Mouse (Mus musculus): Measurements from ENCODE around the gene Chil1. TPM values are rescaled to one million over a fixed set of nuclear protein-coding genes. Genes with fewer than 3 reads are reported as not detected.

Gene Chil1
- polyA plus RNA-seq, 1 experiment from 2014 or later, result 0.77 TPM

- no peak overlapping the region for H3K27ac ChIP-seq
- H3K4me2 ChIP-seq, result no peak overlapping the region
- no peak for ATAC-seq (replicated peaks; ENCODE audit: insufficient number of reproducible peaks, insufficient read depth, low FRiP score, low read depth)
- H3K27me3 ChIP-seq, result 0 out of 2 replicates have a peak, but pooled peaks cover 5% of the 10 kb centered on the region
- H3K36me3 ChIP-seq, result no peaks in the 10 kb centered on the region
- H3K4me1 ChIP-seq (replicated peaks), result peaks cover 38% of the 10 kb centered on the region
- H3K4me3 ChIP-seq, result no peak overlapping the region
- H3K9me3 ChIP-seq (replicated peaks), result no peaks in the 10 kb centered on the region
- WGBS, result 60% methylated on average over 1 of the region's 1 CpGs
- H3K9ac ChIP-seq, result no peak overlapping the region
These were observed 39.2 kb downstream of the Chil1 start for GRCm38 (mm10) chr1:134221172-134221571.

DNA sequence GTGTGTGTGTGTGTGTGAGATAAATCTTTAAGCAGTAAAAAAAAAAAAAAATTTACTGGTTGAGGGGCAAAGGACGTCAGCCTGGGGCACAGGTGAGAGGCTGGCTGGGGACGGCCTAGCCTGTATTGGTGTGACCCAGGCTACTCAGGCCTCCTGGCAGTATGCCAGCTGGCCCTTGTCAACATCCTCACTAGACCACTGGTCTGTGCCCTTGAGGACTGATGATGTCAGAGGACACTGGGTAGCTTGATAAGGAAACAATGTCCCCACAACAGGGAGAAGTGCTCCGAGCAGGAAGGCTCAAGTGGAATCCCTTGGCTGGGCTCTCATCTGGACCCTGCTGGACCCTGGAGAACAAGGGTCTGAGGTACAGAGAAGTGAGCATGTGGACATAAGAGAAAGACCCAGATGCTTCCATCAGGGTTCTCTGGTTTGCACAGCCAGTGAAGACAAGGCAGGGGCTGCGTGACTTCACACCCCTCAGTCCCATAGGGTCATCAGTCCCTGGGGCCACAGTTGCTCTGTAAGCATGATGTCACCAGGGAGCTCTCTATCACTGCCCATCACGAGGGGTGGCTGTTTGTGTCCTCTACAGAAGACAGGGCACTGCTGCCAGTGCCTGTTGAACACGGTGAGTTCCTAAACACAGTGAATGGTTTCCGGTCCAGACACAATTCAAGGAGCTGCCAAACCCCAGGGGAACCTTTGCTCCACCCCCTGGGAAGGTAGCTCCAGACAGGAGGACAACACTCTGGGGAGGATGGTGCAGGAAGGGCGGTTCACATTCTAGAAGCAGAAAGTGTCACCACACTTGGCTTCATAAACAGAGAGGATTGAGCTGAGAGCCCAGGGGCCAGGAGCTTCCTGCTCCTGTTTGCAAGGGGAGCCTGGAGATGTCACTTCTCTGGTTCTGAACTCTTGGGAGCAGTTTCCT, 40.4 kb downstream of the Chil1 start:
- peaks cover 40% of the 10 kb centered on the region for H3K4me1 ChIP-seq (replicated peaks)
- ATAC-seq (replicated peaks; ENCODE audit: insufficient number of reproducible peaks, insufficient read depth, low FRiP score, low read depth), result peak; percentile 84
- H3K36me3 ChIP-seq, result no peaks in the 10 kb centered on the region
- H3K27me3 ChIP-seq, result 0 out of 2 replicates have a peak, but pooled peaks cover 5% of the 10 kb centered on the region
- WGBS, result 33% methylated on average over 8 of the region's 8 CpGs
- no peak overlapping the region for H3K9ac ChIP-seq
- peak overlapping the region; percentile 86 for H3K27ac ChIP-seq
- no peaks in the 10 kb centered on the region for H3K9me3 ChIP-seq (replicated peaks)
- no peak overlapping the region for H3K4me3 ChIP-seq
- no peak overlapping the region for H3K4me2 ChIP-seq

GRCm38 (mm10) chr1:134224649-134225227, 42.8 kb downstream of the Chil1 start:
- no peak for ATAC-seq (replicated peaks; ENCODE audit: insufficient number of reproducible peaks, insufficient read depth, low FRiP score, low read depth)
- H3K4me3 ChIP-seq, result no peak overlapping the region
- H3K27me3 ChIP-seq, result 0 out of 2 replicates have a peak, but pooled peaks cover 5% of the 10 kb centered on the region
- no peaks in the 10 kb centered on the region for H3K9me3 ChIP-seq (replicated peaks)
- WGBS, result 81% methylated on average over 12 of the region's 12 CpGs
- H3K4me2 ChIP-seq, result no peak overlapping the region
- peaks cover 41% of the 10 kb centered on the region for H3K4me1 ChIP-seq (replicated peaks)
- H3K9ac ChIP-seq, result no peak overlapping the region
- H3K36me3 ChIP-seq, result no peaks in the 10 kb centered on the region
- H3K27ac ChIP-seq, result no peak overlapping the region

DNA sequence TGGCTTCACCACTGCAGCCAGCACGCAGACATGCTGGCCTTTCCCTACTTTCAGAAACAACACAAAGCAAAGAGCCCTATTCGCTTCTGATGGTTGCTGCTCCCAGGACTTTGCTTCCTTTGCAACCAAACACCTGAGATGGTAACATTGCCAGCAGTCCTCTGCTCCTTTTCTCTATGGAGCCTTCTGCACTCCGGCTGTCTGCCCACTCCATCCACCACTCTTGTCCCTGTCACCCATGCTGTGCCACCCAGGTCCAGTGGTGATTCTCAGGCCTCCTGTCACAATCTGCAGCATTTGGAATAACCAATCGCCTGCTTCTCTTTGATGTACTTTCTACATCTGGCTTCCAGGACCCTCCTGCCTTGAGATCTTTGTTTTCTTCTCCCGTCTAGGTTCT, 43.4 kb downstream of the Chil1 start:
- H3K27ac ChIP-seq, result no peak overlapping the region
- H3K4me1 ChIP-seq (replicated peaks), result peaks cover 47% of the 10 kb centered on the region
- 93% methylated on average over 5 of the region's 5 CpGs for WGBS

DNA sequence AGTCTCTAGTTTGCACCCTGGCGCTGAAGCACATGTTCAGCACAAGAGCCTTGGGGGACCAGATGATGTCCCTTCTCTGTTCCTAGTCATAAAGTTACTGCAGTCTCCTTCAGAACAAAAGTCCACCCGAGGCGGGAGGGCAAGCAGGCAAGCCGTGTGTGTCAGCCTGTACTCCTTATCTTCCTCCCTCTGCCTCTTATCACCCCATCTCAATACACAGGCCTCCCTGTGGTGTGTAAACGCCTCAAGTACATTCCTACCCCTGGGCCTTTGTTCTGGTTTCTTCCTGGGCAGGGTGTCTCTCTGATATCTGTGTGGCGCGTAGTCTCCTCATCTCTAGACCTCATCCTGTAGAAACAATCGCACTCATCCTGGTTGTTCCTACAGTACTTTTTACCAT, 44.8 kb downstream of the Chil1 start:
- Histone ChIP-seq H3K27ac (no peak overlapping the region), H3K4me1 (replicated peaks) (peaks cover 54% of the 10 kb centered on the region), H3K27me3 (0 out of 2 replicates have a peak, but pooled peaks cover 5% of the 10 kb centered on the region), H3K9me3 (replicated peaks) (no peaks in the 10 kb centered on the region), H3K4me2 (no peak overlapping the region), H3K36me3 (no peaks in the 10 kb centered on the region), H3K4me3 (no peak overlapping the region), H3K9ac (no peak overlapping the region)
- 58% methylated on average over 8 of the region's 8 CpGs for WGBS
- ATAC-seq (replicated peaks; ENCODE audit: insufficient number of reproducible peaks, insufficient read depth, low FRiP score, low read depth), result no peak

More for the DNA sequence above, 43.4 kb downstream of the Chil1 start:
- Histone ChIP-seq H3K9me3 (replicated peaks) (no peaks in the 10 kb centered on the region), H3K9ac (no peak overlapping the region), H3K36me3 (no peaks in the 10 kb centered on the region), H3K4me3 (no peak overlapping the region), H3K27me3 (0 out of 2 replicates have a peak, but pooled peaks cover 5% of the 10 kb centered on the region), H3K4me2 (no peak overlapping the region)
- no peak for ATAC-seq (replicated peaks; ENCODE audit: insufficient number of reproducible peaks, insufficient read depth, low FRiP score, low read depth)

DNA sequence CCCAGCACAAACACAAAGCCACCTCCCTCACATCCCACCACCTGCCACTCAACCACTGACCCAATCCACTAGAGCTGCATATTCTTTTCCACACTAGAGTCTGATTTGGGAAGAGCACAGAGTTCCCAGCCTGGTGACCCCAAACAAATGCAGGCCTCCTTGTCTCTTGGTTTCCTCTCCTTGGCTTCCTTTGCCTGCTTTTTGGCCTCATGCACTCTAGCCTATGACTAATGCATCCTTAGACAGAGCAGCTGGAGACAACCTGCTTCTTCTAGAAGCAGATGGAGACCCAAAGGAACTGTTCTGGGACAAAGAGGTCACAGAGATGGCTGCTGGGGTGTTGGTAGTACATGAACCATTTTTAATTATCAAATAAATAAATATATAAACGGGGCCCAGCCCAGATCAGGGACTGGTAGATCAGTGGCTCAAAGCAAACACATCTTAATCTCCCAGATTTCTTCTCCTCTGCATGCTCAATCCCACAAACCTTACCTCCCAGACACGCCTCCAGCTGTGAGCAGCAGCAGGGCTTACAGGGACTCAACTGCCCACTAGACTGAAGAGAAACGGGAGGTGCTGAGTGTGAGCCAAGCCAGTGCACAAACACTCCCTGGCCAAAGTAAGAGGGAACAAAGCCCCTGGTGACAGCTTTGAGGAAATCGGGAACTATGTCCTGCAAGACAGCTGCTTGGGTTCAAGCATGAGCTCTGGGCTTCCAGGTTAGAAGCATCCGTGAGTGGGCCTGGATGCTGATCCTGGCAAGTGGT, 48.0 kb downstream of the Chil1 start:
- peaks cover 62% of the 10 kb centered on the region for H3K4me1 ChIP-seq (replicated peaks)
- no peak overlapping the region for H3K4me3 ChIP-seq
- H3K9ac ChIP-seq, result no peak overlapping the region
- H3K9me3 ChIP-seq (replicated peaks), result no peaks in the 10 kb centered on the region
- H3K27ac ChIP-seq, result no peak overlapping the region
- no peak for ATAC-seq (replicated peaks; ENCODE audit: insufficient number of reproducible peaks, insufficient read depth, low FRiP score, low read depth)
- no peak overlapping the region for H3K4me2 ChIP-seq
- 58% methylated on average over 5 of the region's 5 CpGs for WGBS
- H3K27me3 ChIP-seq, result peaks cover 16% of the 10 kb centered on the region
- H3K36me3 ChIP-seq, result no peaks in the 10 kb centered on the region

- no peak for ATAC-seq (replicated peaks; ENCODE audit: insufficient number of reproducible peaks, insufficient read depth, low FRiP score, low read depth)
- H3K4me2 ChIP-seq, result peak overlapping the region; percentile 17; the same call in 1 of the 2 replicates
- H3K9ac ChIP-seq, result no peak overlapping the region
- H3K4me3 ChIP-seq, result no peak overlapping the region
- no peaks in the 10 kb centered on the region for H3K9me3 ChIP-seq (replicated peaks)
- WGBS, result 77% methylated on average over 10 of the region's 10 CpGs
- peaks cover 70% of the 10 kb centered on the region for H3K4me1 ChIP-seq (replicated peaks)
- H3K36me3 ChIP-seq, result no peaks in the 10 kb centered on the region
- H3K27ac ChIP-seq, result peak overlapping the region; percentile 48
- peaks cover 24% of the 10 kb centered on the region for H3K27me3 ChIP-seq
These were observed 48.8 kb downstream of the Chil1 start for GRCm38 (mm10) chr1:134230638-134231228.

- Histone ChIP-seq H3K27ac (peak overlapping the region; percentile 48), H3K4me3 (no peak overlapping the region), H3K9me3 (replicated peaks) (no peaks in the 10 kb centered on the region), H3K4me1 (replicated peaks) (peaks cover 74% of the 10 kb centered on the region), H3K4me2 (peak overlapping the region; percentile 17; the same call in 1 of the 2 replicates), H3K9ac (no peak overlapping the region), H3K36me3 (no peaks in the 10 kb centered on the region), H3K27me3 (peaks cover 28% of the 10 kb centered on the region)
- whole genome bisulfite sequencing, result 66% methylated on average over 3 of the region's 3 CpGs
- no peak for ATAC-seq (replicated peaks; ENCODE audit: insufficient number of reproducible peaks, insufficient read depth, low FRiP score, low read depth)
These were observed 49.3 kb downstream of the Chil1 start for GRCm38 (mm10) chr1:134231270-134231669.

DNA sequence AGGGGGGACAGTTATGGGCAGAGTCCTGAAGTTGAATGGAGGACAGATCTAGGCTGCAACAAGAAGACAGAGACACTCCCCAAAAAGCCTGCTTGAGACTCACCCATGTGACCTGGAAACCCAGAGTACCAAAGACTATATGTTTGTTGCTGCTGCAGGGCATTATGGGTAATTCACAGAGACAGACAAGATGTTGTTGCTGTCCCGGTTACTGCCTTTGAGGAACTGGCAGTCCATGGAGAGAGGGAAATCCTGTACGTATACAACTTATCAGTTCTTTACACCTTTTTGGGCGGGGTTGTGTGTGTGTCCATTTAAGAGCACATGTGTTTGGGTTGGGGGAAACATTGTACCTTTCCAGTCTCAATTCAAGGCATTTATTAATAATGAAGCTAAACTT, 49.7 kb downstream of the Chil1 start:
- H3K4me1 ChIP-seq (replicated peaks), result peaks cover 70% of the 10 kb centered on the region
- H3K27me3 ChIP-seq, result peaks cover 33% of the 10 kb centered on the region
- no peak overlapping the region for H3K9ac ChIP-seq
- peak overlapping the region; percentile 48 for H3K27ac ChIP-seq
- no peak overlapping the region for H3K4me2 ChIP-seq
- H3K9me3 ChIP-seq (replicated peaks), result no peaks in the 10 kb centered on the region
- H3K36me3 ChIP-seq, result no peaks in the 10 kb centered on the region
- no peak for ATAC-seq (replicated peaks; ENCODE audit: insufficient number of reproducible peaks, insufficient read depth, low FRiP score, low read depth)
- 74% methylated on average over 3 of the region's 3 CpGs for WGBS
- no peak overlapping the region for H3K4me3 ChIP-seq

DNA sequence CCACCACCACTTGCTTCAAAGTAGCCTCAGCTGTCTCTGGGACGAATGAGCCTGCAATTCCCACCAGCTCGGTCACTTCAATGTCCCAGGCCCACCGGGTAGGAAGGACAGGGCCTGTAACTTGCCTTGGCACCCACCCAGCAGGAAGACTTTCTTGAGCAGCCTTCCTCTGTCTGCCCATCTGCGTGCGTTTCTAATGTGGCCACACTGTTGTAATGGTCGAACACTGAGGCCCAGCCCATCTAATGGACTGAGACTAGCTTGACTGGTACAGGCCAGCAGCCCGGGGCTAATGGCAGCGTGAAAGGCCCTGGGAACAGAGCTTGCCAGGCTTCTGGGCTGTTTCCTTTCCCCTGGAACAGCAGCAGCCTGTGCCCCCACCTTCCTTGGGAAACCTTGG, 50.4 kb downstream of the Chil1 start:
- H3K27me3 ChIP-seq, result peaks cover 36% of the 10 kb centered on the region
- H3K36me3 ChIP-seq, result no peaks in the 10 kb centered on the region
- ATAC-seq (replicated peaks; ENCODE audit: insufficient number of reproducible peaks, insufficient read depth, low FRiP score, low read depth), result no peak
- no peaks in the 10 kb centered on the region for H3K9me3 ChIP-seq (replicated peaks)
- peak overlapping the region; percentile 95 for H3K4me2 ChIP-seq
- peak overlapping the region; percentile 92 for H3K27ac ChIP-seq
- H3K9ac ChIP-seq, result peak overlapping the region; percentile 53
- peak overlapping the region; percentile 54 for H3K4me3 ChIP-seq
- H3K4me1 ChIP-seq (replicated peaks), result peaks cover 67% of the 10 kb centered on the region
- 63% methylated on average over 8 of the region's 8 CpGs for WGBS

Data from heart, embryonic 15.5 days (tissue).